ENCODE assay signal across 8 mouse cellular contexts in genomic region chr9:78615401-78616021, GRCm38 (mm10). TPM values are rescaled to one million over a fixed set of nuclear protein-coding genes. Genes with fewer than 3 reads are reported as not detected.
DNase-seq lines count a peak whose midpoint lies in the region; ATAC-seq and TF ChIP-seq lines count a peak whose summit lies in the region.

Gene Cd109, plus strand, starts transcription at chr9:78615546.

- H3K27me3 ChIP-seq in hindbrain, postnatal 0 days (ENCODE audit: insufficient read depth, low read length) = no peaks in the 10 kb centered on the region
- H3K27me3 ChIP-seq in liver, postnatal 0 days (ENCODE audit: insufficient read depth, low read length) = peaks cover 35% of the 10 kb centered on the region
- 0 out of 2 replicates have a peak, but pooled peaks cover 6% of the 10 kb centered on the region for H3K27me3 ChIP-seq in neural tube, embryonic 12.5 days (replicated peaks)

- peak; percentile 68 for ATAC-seq in hindbrain, postnatal 0 days
- ATAC-seq in liver, postnatal 0 days = no peak
- peak; percentile 78 for ATAC-seq in neural tube, embryonic 12.5 days (ENCODE audit: low FRiP score, low read depth)
- ATAC-seq in inflammation-experienced regulatory T-cells, adult 6 months = no peak

- H3K4me2 ChIP-seq in hindbrain, postnatal 0 days (ENCODE audit: low read depth, low read length) = peak within 1 kb of the TSS; percentile 100
- H3K4me2 ChIP-seq in liver, postnatal 0 days (ENCODE audit: low read depth, low read length) = peak within 1 kb of the TSS; percentile 68
- peak within 1 kb of the TSS; percentile 92 for H3K4me2 ChIP-seq in neural tube, embryonic 12.5 days (replicated peaks)

- H3K36me3 ChIP-seq in hindbrain, postnatal 0 days (ENCODE audit: insufficient read depth, low read length) = no peaks in the 10 kb centered on the region
- H3K36me3 ChIP-seq in liver, postnatal 0 days (replicated peaks; ENCODE audit: insufficient read depth, low read length) = no peaks in the 10 kb centered on the region
- no peaks in the 10 kb centered on the region for H3K36me3 ChIP-seq in neural tube, embryonic 12.5 days

- no peak for TF ChIP-seq CTCF in hindbrain, postnatal 0 days (IDR thresholded peaks at IDR 0.05; ENCODE audit: low read depth)
- no peak for TF ChIP-seq CTCF in liver, postnatal 0 days (IDR thresholded peaks at IDR 0.05; ENCODE audit: low read depth)

- H3K9ac ChIP-seq in hindbrain, postnatal 0 days (replicated peaks; ENCODE audit: low read length) = peak within 1 kb of the TSS; percentile 55
- H3K9ac ChIP-seq in liver, postnatal 0 days (replicated peaks) = no peak within 1 kb of the TSS
- H3K9ac ChIP-seq in neural tube, embryonic 12.5 days = peak within 1 kb of the TSS; percentile 57

- WGBS in hindbrain, postnatal 0 days = under 1% methylated on average over 43 of the region's 43 CpGs
- WGBS in liver, postnatal 0 days (ENCODE audit: insufficient replicate concordance) = 1% methylated on average over 36 of the region's 43 CpGs
- WGBS in neural tube, embryonic 12.5 days = under 1% methylated on average over 43 of the region's 43 CpGs

- H3K27ac ChIP-seq in brown adipose tissue, adult 24 weeks (replicated peaks; ENCODE audit: low read depth, low read length) = no peak within 1 kb of the TSS
- no peak within 1 kb of the TSS for H3K27ac ChIP-seq in hindbrain, postnatal 0 days
- no peak within 1 kb of the TSS for H3K27ac ChIP-seq in liver, postnatal 0 days (ENCODE audit: low read depth)
- no peak within 1 kb of the TSS for H3K27ac ChIP-seq in neural tube, embryonic 12.5 days

- H3K9me3 ChIP-seq in hindbrain, postnatal 0 days (ENCODE audit: low read length) = no peaks in the 10 kb centered on the region
- H3K9me3 ChIP-seq in liver, postnatal 0 days (ENCODE audit: low read length) = no peaks in the 10 kb centered on the region
- no peaks in the 10 kb centered on the region for H3K9me3 ChIP-seq in neural tube, embryonic 12.5 days

- no peak for TF ChIP-seq EP300 in liver, postnatal 0 days (IDR thresholded peaks at IDR 0.05; ENCODE audit: low read depth)

- H3K4me3 ChIP-seq in brown adipose tissue, adult 24 weeks (ENCODE audit: insufficient read depth, low read depth, low read length) = peak within 1 kb of the TSS; percentile 66
- H3K4me3 ChIP-seq in hindbrain, postnatal 0 days (ENCODE audit: low read length) = peak within 1 kb of the TSS; percentile 66
- peak within 1 kb of the TSS; percentile 42 for H3K4me3 ChIP-seq in liver, postnatal 0 days (ENCODE audit: low read depth, low read length)
- peak within 1 kb of the TSS; percentile 49 for H3K4me3 ChIP-seq in neural tube, embryonic 12.5 days

- H3K4me1 ChIP-seq in brown adipose tissue, adult 24 weeks (ENCODE audit: control insufficient read depth, insufficient read depth, insufficient read length, low read length) = peaks cover 3% of the 10 kb centered on the region; the same call in 1 of the 2 replicates
- H3K4me1 ChIP-seq in hindbrain, postnatal 0 days (ENCODE audit: insufficient read depth, low read length) = no peaks in the 10 kb centered on the region
- H3K4me1 ChIP-seq in liver, postnatal 0 days (ENCODE audit: insufficient read depth) = peaks cover 4% of the 10 kb centered on the region
- H3K4me1 ChIP-seq in neural tube, embryonic 12.5 days = 0 out of 2 replicates have a peak, but pooled peaks cover 4% of the 10 kb centered on the region

- peak; percentile 28 to 31 for DNase-seq in layer of hippocampus, postnatal 10 days (ENCODE audit: low spot score in 2 of 2)
- DNase-seq in layer of hippocampus, adult 18-20 months (ENCODE audit: low spot score in 2 of 2) = no peak
- peak; percentile 15 for DNase-seq in gastrocnemius, postnatal 25 days
- DNase-seq in hindbrain, postnatal 0 days (ENCODE audit: low spot score) = peak; percentile 34
- DNase-seq in liver, postnatal 0 days = peak; percentile 19

RNA-seq across cellular contexts. Expression of gene Cd109, which starts in this region (rescaled TPM):
- 1 to 10 TPM; 5.2 to 5.3 TPM for total RNA-seq in layer of hippocampus, postnatal 10 days (2021)
- total RNA-seq in layer of hippocampus, adult 18-20 months (2021) = 1 to 10 TPM; 2.6 to 3.2 TPM
- 0.21 and 0.71 TPM in 2 replicates for polyA plus RNA-seq in brown adipose tissue, adult 24 weeks (2012; ENCODE audit: insufficient read depth, insufficient read length, missing spikeins)
- total RNA-seq in gastrocnemius, postnatal 25 days (2021) = 1 to 10 TPM in 1 of 2 experiments, under 1 TPM in 1; 0.59 to 1.5 TPM
- total RNA-seq in hindbrain, postnatal 0 days (2014; rRNA removed) = 2.1 and 3.2 TPM in 2 replicates
- 1.3 and 1.7 TPM in 2 replicates for polyA plus RNA-seq in hindbrain, postnatal 0 days (2015; fragmentation: Nextera tagmentation; extraction: Ambion mirVana)
- 0.04 TPM in 2 replicates for polyA plus RNA-seq in liver, postnatal 0 days (2015; fragmentation: Nextera tagmentation; extraction: Ambion mirVana)
- polyA plus RNA-seq in neural tube, embryonic 12.5 days (2016; fragmentation: Nextera tagmentation; extraction: Ambion mirVana) = 3.2 and 3.7 TPM in 2 replicates
- 1 to 10 TPM in 1 of 3 experiments, under 1 TPM in 2; 0.16 to 1.3 (median 0.39) TPM for polyA plus RNA-seq in inflammation-experienced regulatory T-cells, adult 6 months (2017; shearing (Covaris generic))

Comparison
In these comparisons a context has a peak if more than half of its experiments do, and no peak if none do; other contexts are left out.
1. DNase-seq: peak in layer of hippocampus, postnatal 10 days (2 of 2), gastrocnemius, postnatal 25 days (single experiment) and hindbrain, postnatal 0 days (single experiment); none in layer of hippocampus, adult 18-20 months (0 of 2).
2. Peak in DNase-seq, H3K4me3 ChIP-seq and H3K4me2 ChIP-seq in liver, postnatal 0 days; RNA of the gene not detected or under 1 TPM.
3. ATAC-seq: peak in hindbrain, postnatal 0 days (single experiment) and neural tube, embryonic 12.5 days (single experiment); none in liver, postnatal 0 days (single experiment) and inflammation-experienced regulatory T-cells, adult 6 months (single experiment).
4. Peak in every context shown above with its lines, with median percentiles within 50 percentile points of each other: H3K4me3 ChIP-seq and H3K4me2 ChIP-seq.